Mouse (Mus musculus) embryonic facial prominence, embryonic 10.5 days (tissue): ENCODE results near the gene Tnni2. TPM values are rescaled to one million over a fixed set of nuclear protein-coding genes. Genes with fewer than 3 reads are reported as not detected.
"Not testable (repeated sequence)": the region's sequence is repeated elsewhere in the genome, so short reads cannot be mapped to it uniquely, and the experiment has no call there.

Experiments
- DNase-seq: peaks from one replicate; pipeline ENCODE4 v3.0.0-alpha.2; 2017; ENCODE audit warnings: low spot score
- H3K27ac ChIP-seq: fragments of 300-500 bp; sonication (generic); replicated peaks from 2 replicates; pipeline ENCODE4 v1.5.1; 2016; ENCODE audit warnings: mild to moderate bottlenecking
- H3K27me3 ChIP-seq: fragments of 300-500 bp; sonication (generic); replicated peaks from 2 replicates; pipeline ENCODE4 v1.6.1; 2016; ENCODE audit warnings: low read depth, mild to moderate bottlenecking; ENCODE audit not compliant: poor library complexity, severe bottlenecking
- H3K36me3 ChIP-seq: fragments of 300-500 bp; sonication (generic); replicated peaks from 2 replicates; pipeline ENCODE4 v1.6.1; 2016; ENCODE audit warnings: mild to moderate bottlenecking, moderate library complexity
- H3K4me1 ChIP-seq: fragments of 300-500 bp; sonication (generic); 2 replicates; pipeline ENCODE4 v1.6.1; 2016
- H3K4me3 ChIP-seq: fragments of 300-500 bp; sonication (generic); 2 replicates; pipeline ENCODE4 v1.5.1; 2016; ENCODE audit warnings: mild to moderate bottlenecking, moderate library complexity
- H3K9me3 ChIP-seq: fragments of 300-500 bp; sonication (generic); 2 replicates; pipeline ENCODE4 v1.6.1; 2016; ENCODE audit warnings: mild to moderate bottlenecking
- WGBS: fragments of 180-500 bp; shearing (Covaris S2); methylation state at CpG from one replicate; pipeline ENCODE4 v1.1.7; 2016; 5-methylcytosine and 5-hydroxymethylcytosine counted together
- polyA plus RNA-seq: library from polyadenylated mRNA; unstranded; fragments of >200 nt; fragmentation: Nextera tagmentation; extraction: Ambion mirVana; gene quantifications from 2 replicates; pipeline ENCODE4 v1.2.1, GENCODE M21; 2016

The Tnni2 gene
- polyA plus RNA-seq: 1.7 and 2.5 TPM in 2 replicates

GRCm38 (mm10) chr7:142441585-142441984 lies at the start of gene Tnni2:
Gene Tnni2, plus strand, starts transcription at chr7:142441808.
- Histone ChIP-seq H3K4me3 (no peak within 1 kb of the TSS), H3K4me1 (peaks cover 34% of the 10 kb centered on the region), H3K27me3 (no peaks in the 10 kb centered on the region), H3K36me3 (no peaks in the 10 kb centered on the region), H3K27ac (peak within 1 kb of the TSS; percentile 80), H3K9me3 (no peaks in the 10 kb centered on the region)
- no peak for DNase-seq
- 79% methylated on average over 9 of the region's 9 CpGs for WGBS

- peaks cover 18% of the 10 kb centered on the region for H3K4me1 ChIP-seq
- H3K27me3 ChIP-seq: no peaks in the 10 kb centered on the region
- no peaks in the 10 kb centered on the region for H3K9me3 ChIP-seq
- WGBS: 29% methylated on average over 4 of the region's 4 CpGs
- H3K4me3 ChIP-seq: no peak overlapping the region
- peak overlapping the region; percentile 30; the same call in 1 of the 2 replicates for H3K27ac ChIP-seq
- DNase-seq: no peak
- no peaks in the 10 kb centered on the region for H3K36me3 ChIP-seq
Observed at GRCm38 (mm10) chr7:142393191-142393590, 48.4 kb upstream of the Tnni2 start.

GRCm38 (mm10) chr7:142394261-142395190 lies 47.1 kb upstream of the Tnni2 start:
- no peak overlapping the region for H3K27ac ChIP-seq
- no peak for DNase-seq
- H3K27me3 ChIP-seq: no peaks in the 10 kb centered on the region
- H3K9me3 ChIP-seq: no peaks in the 10 kb centered on the region
- WGBS: 78% methylated on average over 6 of the region's 6 CpGs
- no peaks in the 10 kb centered on the region for H3K36me3 ChIP-seq
- H3K4me1 ChIP-seq: peaks cover 20% of the 10 kb centered on the region
- no peak overlapping the region for H3K4me3 ChIP-seq

GRCm38 (mm10) chr7:142395472-142395871 lies 46.1 kb upstream of the Tnni2 start:
- Histone ChIP-seq H3K9me3 (no peaks in the 10 kb centered on the region), H3K4me1 (peaks cover 29% of the 10 kb centered on the region), H3K27ac (no peak overlapping the region), H3K27me3 (no peaks in the 10 kb centered on the region), H3K4me3 (no peak overlapping the region), H3K36me3 (no peaks in the 10 kb centered on the region)
- no peak for DNase-seq
- 91% methylated on average over 4 of the region's 4 CpGs for WGBS

GRCm38 (mm10) chr7:142396611-142397010 lies 45.0 kb upstream of the Tnni2 start:
- H3K4me3 ChIP-seq: no peak overlapping the region
- H3K36me3 ChIP-seq: no peaks in the 10 kb centered on the region
- peaks cover 37% of the 10 kb centered on the region for H3K4me1 ChIP-seq
- no peaks in the 10 kb centered on the region for H3K27me3 ChIP-seq
- no peak for DNase-seq
- H3K27ac ChIP-seq: no peak overlapping the region
- no peaks in the 10 kb centered on the region for H3K9me3 ChIP-seq
- 90% methylated on average over 1 of the region's 1 CpGs for WGBS

GRCm38 (mm10) chr7:142398052-142398451 lies 43.6 kb upstream of the Tnni2 start:
- Histone ChIP-seq H3K27ac (no peak overlapping the region; the same call in 1 of the 2 replicates), H3K9me3 (no peaks in the 10 kb centered on the region), H3K27me3 (no peaks in the 10 kb centered on the region), H3K36me3 (no peaks in the 10 kb centered on the region), H3K4me1 (peaks cover 32% of the 10 kb centered on the region), H3K4me3 (no peak overlapping the region)
- DNase-seq: no peak
- 58% methylated on average over 2 of the region's 2 CpGs for WGBS

- H3K27me3 ChIP-seq: no peaks in the 10 kb centered on the region
- H3K9me3 ChIP-seq: no peaks in the 10 kb centered on the region
- no peak overlapping the region for H3K4me3 ChIP-seq
- peaks cover 29% of the 10 kb centered on the region for H3K4me1 ChIP-seq
- no peaks in the 10 kb centered on the region for H3K36me3 ChIP-seq
- DNase-seq: no peak
- H3K27ac ChIP-seq: no peak overlapping the region
- WGBS: 76% methylated on average over 1 of the region's 1 CpGs
Observed at GRCm38 (mm10) chr7:142399250-142399649, 42.4 kb upstream of the Tnni2 start.

GRCm38 (mm10) chr7:142400112-142400749 lies 41.4 kb upstream of the Tnni2 start:
- H3K36me3 ChIP-seq: no peaks in the 10 kb centered on the region
- H3K27me3 ChIP-seq: no peaks in the 10 kb centered on the region
- H3K27ac ChIP-seq: peak overlapping the region; percentile 24; the same call in 1 of the 2 replicates
- H3K9me3 ChIP-seq: no peaks in the 10 kb centered on the region
- peaks cover 29% of the 10 kb centered on the region for H3K4me1 ChIP-seq
- no peak for DNase-seq
- 70% methylated on average over 7 of the region's 7 CpGs for WGBS
- H3K4me3 ChIP-seq: no peak overlapping the region

GRCm38 (mm10) chr7:142400750-142401142 lies 40.9 kb upstream of the Tnni2 start:
- WGBS: 36% methylated on average over 7 of the region's 7 CpGs
- Histone ChIP-seq H3K4me3 (no peak overlapping the region), H3K27me3 (no peaks in the 10 kb centered on the region), H3K9me3 (no peaks in the 10 kb centered on the region), H3K27ac (no peak overlapping the region), H3K36me3 (no peaks in the 10 kb centered on the region), H3K4me1 (peaks cover 29% of the 10 kb centered on the region)
- peak; percentile 44 for DNase-seq

- no peaks in the 10 kb centered on the region for H3K27me3 ChIP-seq
- no peaks in the 10 kb centered on the region for H3K9me3 ChIP-seq
- H3K4me3 ChIP-seq: no peak overlapping the region
- H3K27ac ChIP-seq: no peak overlapping the region
- peaks cover 18% of the 10 kb centered on the region for H3K4me1 ChIP-seq
- no peak for DNase-seq
- H3K36me3 ChIP-seq: no peaks in the 10 kb centered on the region
- WGBS: 82% methylated on average over 4 of the region's 4 CpGs
Observed at GRCm38 (mm10) chr7:142403591-142403990, 38.0 kb upstream of the Tnni2 start.

- H3K27me3 ChIP-seq, H3K4me3 ChIP-seq, H3K27ac ChIP-seq, H3K36me3 ChIP-seq, DNase-seq, H3K9me3 ChIP-seq: not testable (repeated sequence)
- WGBS: 89% methylated on average over 5 of the region's 5 CpGs
- H3K4me1 ChIP-seq: peaks cover 12% of the 10 kb centered on the region
Observed at GRCm38 (mm10) chr7:142405134-142405533, 36.5 kb upstream of the Tnni2 start.

GRCm38 (mm10) chr7:142407935-142408334 lies 33.7 kb upstream of the Tnni2 start:
- H3K4me3 ChIP-seq: no peak overlapping the region
- no peak for DNase-seq
- H3K4me1 ChIP-seq: no peaks in the 10 kb centered on the region
- H3K36me3 ChIP-seq: no peaks in the 10 kb centered on the region
- H3K9me3 ChIP-seq: no peaks in the 10 kb centered on the region
- H3K27ac ChIP-seq: no peak overlapping the region
- H3K27me3 ChIP-seq: no peaks in the 10 kb centered on the region
- WGBS: 64% methylated on average over 4 of the region's 4 CpGs

GRCm38 (mm10) chr7:142408686-142409085 lies 32.9 kb upstream of the Tnni2 start:
- Histone ChIP-seq H3K36me3 (no peaks in the 10 kb centered on the region), H3K4me3 (no peak overlapping the region), H3K9me3 (no peaks in the 10 kb centered on the region), H3K27ac (no peak overlapping the region), H3K4me1 (no peaks in the 10 kb centered on the region), H3K27me3 (no peaks in the 10 kb centered on the region)
- no peak for DNase-seq
- WGBS: 91% methylated on average over 8 of the region's 8 CpGs
